Mouse (Mus musculus): ENCODE data around the gene Kcnq5.

Gene Kcnq5

DNA sequence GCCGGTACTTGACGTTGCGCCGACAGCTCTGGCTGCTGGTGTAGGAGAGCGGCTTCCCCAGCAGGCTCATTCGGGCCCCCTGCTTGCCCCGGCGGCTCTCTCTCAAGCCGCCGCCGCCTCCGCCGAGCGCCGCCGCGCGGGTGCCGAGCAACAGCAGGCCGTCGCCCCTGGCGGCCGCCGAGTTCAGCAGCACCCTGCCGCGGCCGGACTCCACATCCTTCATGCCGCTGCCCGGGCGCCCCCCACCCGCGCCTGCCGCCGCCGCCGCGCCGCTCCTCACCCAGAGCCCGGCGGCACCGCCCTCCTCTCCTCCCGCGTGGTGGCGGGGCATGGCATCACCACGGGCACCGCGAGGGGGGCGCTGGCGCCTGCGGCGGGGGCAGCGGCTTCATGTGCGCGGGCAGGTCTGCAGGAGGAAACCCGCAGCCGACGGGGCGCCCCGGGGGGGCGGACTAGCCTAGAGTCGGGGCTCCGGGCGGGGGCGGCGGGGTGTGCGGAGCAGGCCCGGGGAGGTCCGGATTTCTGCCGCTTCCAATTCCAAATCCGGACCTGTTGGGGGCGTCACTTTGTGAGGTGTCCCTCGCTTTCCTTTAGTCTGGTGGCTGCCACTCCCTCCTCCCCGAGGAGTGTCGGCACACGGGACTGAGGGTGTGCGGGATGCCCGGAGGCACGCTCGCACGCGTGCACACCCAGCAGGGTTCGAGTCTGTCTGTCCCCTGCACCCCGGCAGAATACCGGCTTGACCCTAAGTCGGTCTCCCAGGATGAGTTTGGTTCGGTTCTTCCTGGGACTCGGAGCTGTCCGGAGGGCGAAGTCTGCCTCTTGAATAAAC, at the start of gene Kcnq5:
Gene Kcnq5, minus strand, starts transcription at position 692 of the 832 bp plus-strand sequence.
- peak; percentile 5 for DNase-seq

GRCm38 (mm10) chr1:21979755-21980154, 18.0 kb upstream of the Kcnq5 start:
- no peak for DNase-seq

GRCm38 (mm10) chr1:21979292-21979691, 17.6 kb upstream of the Kcnq5 start:
- DNase-seq, result no peak

GRCm38 (mm10) chr1:21974040-21974439, 12.3 kb upstream of the Kcnq5 start:
- DNase-seq, result no peak

DNA sequence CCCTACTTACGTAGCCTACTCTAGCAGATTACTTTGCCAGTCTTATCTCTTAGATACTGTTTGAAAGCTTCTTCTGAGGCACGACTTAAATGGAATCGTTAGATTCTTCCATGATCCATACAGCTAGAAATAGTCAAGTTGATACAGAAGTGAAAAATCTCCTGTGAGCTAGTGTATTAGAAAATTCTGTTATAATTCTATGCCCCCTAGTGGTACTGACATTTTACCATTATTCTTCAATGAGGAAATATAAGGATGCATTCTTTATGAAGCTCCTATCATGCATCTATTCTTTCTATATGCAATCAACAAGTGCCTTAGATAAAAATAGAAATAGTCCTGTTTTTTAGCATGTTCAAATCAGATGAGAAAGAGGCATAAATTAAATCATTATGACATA, 5.4 kb upstream of the Kcnq5 start:
- no peak for DNase-seq

- no peak for DNase-seq
Observed at GRCm38 (mm10) chr1:21962896-21963864, 1.4 kb upstream of the Kcnq5 start.

DNA sequence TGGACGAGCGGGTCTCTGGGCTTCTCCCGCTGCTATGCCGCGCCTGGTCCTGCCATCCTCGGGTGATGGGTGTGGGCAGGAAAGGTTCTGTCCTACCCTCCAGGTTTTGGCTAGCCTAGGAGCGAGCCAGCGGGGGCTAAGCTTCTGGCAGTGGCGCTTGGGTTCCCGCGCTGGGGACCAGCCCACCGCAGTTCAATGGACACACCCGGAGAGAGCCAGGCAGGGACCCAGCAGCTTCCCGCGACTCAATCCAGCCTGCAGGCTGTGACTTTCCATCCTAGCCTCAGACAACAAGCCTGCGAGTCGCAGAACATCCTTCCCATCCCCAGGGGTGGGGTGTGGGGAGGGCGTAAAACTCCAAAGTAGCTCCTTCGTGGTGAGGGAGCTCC, 335 bp upstream of the Kcnq5 start:
- no peak for DNase-seq

- DNase-seq, result no peak
Observed at GRCm38 (mm10) chr1:21960421-21961250, 1.1 kb downstream of the Kcnq5 start.

- DNase-seq, result no peak
Observed at GRCm38 (mm10) chr1:21959648-21960285, 2.0 kb downstream of the Kcnq5 start.

- DNase-seq, result no peak
Observed at GRCm38 (mm10) chr1:21958013-21958412, 3.7 kb downstream of the Kcnq5 start.

DNA sequence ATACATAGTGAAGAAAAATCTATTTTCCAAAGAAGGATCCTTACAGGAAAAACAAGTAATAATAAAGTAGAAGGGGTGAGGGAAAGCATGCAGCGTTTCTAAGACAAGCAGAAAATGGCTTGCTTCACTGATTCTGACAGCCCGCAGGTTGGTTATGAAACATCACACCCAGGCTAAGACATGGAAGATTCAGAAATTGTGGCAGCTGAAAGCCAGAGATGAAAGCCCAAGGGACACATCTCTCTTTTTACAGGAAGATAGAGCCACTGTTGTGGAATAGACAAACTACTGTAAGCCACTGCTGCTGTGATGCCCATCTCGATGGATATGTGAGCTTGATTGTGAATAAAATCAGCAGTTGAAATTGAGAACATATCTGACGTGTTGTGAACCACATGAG, 20.9 kb downstream of the Kcnq5 start:
- DNase-seq, result no peak

GRCm38 (mm10) chr1:21927182-21927581, 34.6 kb downstream of the Kcnq5 start:
- DNase-seq, result no peak

DNA sequence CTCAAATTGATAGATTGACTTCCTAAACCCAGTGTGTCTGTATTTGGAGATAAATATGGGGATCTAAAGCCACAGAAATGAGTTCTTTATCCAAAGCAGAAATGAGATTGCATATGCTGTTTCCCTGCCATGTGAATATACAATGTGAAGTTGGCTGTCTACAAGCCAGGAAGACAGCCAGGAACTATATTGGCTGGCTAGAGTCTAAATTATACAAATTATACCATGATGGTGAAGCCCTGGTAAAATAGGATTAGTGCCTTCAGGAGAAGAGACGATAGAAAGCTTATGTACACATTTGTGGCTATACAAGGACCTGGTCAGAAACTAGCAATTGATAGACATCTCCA, 38.5 kb downstream of the Kcnq5 start:
- no peak for DNase-seq

GRCm38 (mm10) chr1:21922578-21923292, 39.0 kb downstream of the Kcnq5 start:
- DNase-seq, result no peak

- DNase-seq, result no peak
Observed at GRCm38 (mm10) chr1:21919276-21919675, 42.5 kb downstream of the Kcnq5 start.

DNA sequence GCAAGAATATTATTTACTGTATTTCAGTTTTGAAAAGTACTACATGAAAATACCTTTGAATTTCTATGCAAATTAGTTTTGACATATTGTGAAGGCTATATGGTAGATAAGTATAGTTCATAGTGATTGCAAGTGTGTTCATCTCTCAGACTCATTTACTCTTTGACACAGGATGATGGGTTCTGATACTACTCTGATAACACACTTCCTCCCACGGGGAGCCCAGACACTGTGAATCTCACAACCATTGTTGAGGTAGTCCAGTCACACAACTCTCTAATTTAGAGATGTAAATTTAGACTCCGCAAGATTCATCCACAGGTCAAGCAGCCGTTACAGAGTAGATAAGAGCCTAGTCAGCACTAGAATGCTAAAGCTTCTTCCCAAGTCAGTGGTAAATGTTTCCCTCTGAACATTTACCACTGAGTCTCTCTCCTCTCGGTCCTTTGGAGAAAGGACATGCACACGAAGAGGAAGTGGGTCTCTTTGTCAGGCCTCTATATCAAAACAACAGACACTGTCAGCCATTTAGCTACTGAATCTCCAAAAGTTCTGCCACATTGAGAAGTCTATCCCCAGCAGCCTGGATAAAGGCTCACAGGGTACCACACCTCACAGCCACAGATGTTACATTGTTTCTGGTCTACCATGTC, 65.5 kb downstream of the Kcnq5 start:
- DNase-seq, result no peak

DNA sequence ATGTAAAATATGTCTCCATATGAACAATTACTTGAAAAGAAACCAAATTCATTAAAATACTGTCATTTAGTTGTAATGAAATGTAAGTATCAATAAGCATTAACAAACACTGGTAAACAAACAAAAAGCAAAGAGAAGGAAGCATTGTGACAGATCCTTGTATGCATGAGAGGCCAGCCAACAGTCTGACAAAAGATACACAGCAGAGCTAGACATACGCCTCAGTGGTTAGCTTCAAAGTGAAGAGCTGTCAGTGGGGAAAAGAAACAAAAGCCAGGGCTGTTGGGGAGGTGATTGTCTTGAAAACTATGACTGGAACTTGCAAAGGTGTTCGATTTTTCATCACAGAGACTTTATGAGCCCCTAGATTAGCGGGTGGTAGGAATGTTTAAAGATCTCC, 78.0 kb downstream of the Kcnq5 start:
- DNase-seq, result no peak

- no peak for DNase-seq
Observed at GRCm38 (mm10) chr1:21870889-21871288, 90.9 kb downstream of the Kcnq5 start.

GRCm38 (mm10) chr1:21868484-21868883, 93.3 kb downstream of the Kcnq5 start:
- DNase-seq, result peak; percentile 1

DNA sequence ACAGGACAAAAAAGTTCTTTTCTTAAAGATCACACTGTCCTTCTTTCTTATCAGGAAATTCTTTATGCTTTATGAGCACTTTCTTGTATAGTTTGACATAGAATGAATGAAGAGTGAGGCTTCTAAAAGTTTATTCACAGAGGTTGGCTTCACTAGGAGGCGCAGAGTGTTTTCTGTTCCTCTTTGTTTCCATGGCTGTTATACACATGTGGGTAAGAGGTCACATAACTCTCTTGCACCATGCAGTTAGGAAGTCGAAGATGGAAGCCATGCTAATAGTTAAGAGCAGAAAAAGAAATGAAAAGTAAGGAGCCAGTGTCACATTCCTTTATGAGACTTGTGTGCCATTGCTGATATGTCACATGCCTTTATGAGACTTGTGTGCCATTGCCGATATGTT, 105.3 kb downstream of the Kcnq5 start:
- no peak for DNase-seq

- DNase-seq, result no peak
Observed at GRCm38 (mm10) chr1:21838534-21838933, 123.2 kb downstream of the Kcnq5 start.
